Mouse (Mus musculus) lung, postnatal 0 days (tissue): ENCODE measurements around the gene Dpysl5. TPM values are rescaled to one million over a fixed set of nuclear protein-coding genes. Genes with fewer than 3 reads are reported as not detected.

Experiments
- ATAC-seq: fragments of 200-750 bp; cut with Nextera tagmentation; 2 replicates; pipeline ENCODE4 v1.8.0; 2017; ENCODE audit warnings: moderate library complexity
- DNase-seq: peaks from one replicate; pipeline ENCODE4 v3.0.0-alpha.2; 2016; ENCODE audit warnings: low spot score
- H3K27ac ChIP-seq: fragments of 300-500 bp; sonication (generic); 2 replicates; pipeline ENCODE4 v1.5.1; 2014; ENCODE audit warnings: antibody characterized with exemption, mild to moderate bottlenecking, low read length, mixed read lengths
- H3K27me3 ChIP-seq: fragments of 300-500 bp; sonication (generic); replicated peaks from 2 replicates; pipeline ENCODE4 v1.6.1; 2014; ENCODE audit warnings: low read length, mixed read lengths; ENCODE audit not compliant: insufficient read depth
- H3K36me3 ChIP-seq: fragments of 300-500 bp; sonication (generic); 2 replicates; pipeline ENCODE4 v1.6.1; 2014; ENCODE audit warnings: low read length, mixed read lengths; ENCODE audit not compliant: insufficient read depth
- H3K4me1 ChIP-seq: fragments of 300-500 bp; sonication (generic); 2 replicates; pipeline ENCODE4 v1.6.1; 2014; ENCODE audit warnings: antibody characterized with exemption, low read depth, low read length, mixed read lengths; ENCODE audit not compliant: insufficient read depth
- H3K4me2 ChIP-seq: fragments of 300-500 bp; sonication (generic); replicated peaks from 2 replicates; pipeline ENCODE4 v1.6.1; 2014; ENCODE audit warnings: low read depth, mild to moderate bottlenecking, low read length, moderate library complexity, mixed read lengths
- H3K4me3 ChIP-seq: fragments of 300-500 bp; sonication (generic); 2 replicates; pipeline ENCODE4 v1.5.1; 2014; ENCODE audit warnings: low read depth, low read length
- H3K9ac ChIP-seq: fragments of 300-500 bp; sonication (generic); replicated peaks from 2 replicates; pipeline ENCODE4 v1.6.1; 2014; ENCODE audit warnings: low read depth, mild to moderate bottlenecking
- H3K9me3 ChIP-seq: fragments of 300-500 bp; sonication (generic); 2 replicates; pipeline ENCODE4 v1.6.1; 2016; ENCODE audit warnings: low read length, mixed read lengths
- CTCF ChIP-seq: IDR thresholded peaks from 2 replicates; pipeline ENCODE4 v1.5.1; 2016; ENCODE audit warnings: antibody characterized with exemption, mild to moderate bottlenecking
- EP300 ChIP-seq: IDR thresholded peaks from 2 replicates; pipeline ENCODE4 v1.6.1; 2016; ENCODE audit warnings: antibody characterized with exemption, mild to moderate bottlenecking, control low read depth
- WGBS: fragments of 180-500 bp; shearing (Covaris S2); extraction: QIAGEN DNeasy Blood & Tissue Kit; methylation state at CpG from one replicate; pipeline ENCODE4 v1.1.7; 2014; 5-methylcytosine and 5-hydroxymethylcytosine counted together
- polyA plus RNA-seq: library from polyadenylated mRNA; unstranded; fragments of >200 nt; fragmentation: Nextera tagmentation; extraction: Ambion mirVana; gene quantifications from 2 replicates; pipeline ENCODE4 v1.2.1, GENCODE M21; 2015

Dpysl5 gene
- 1.4 and 1.6 TPM in 2 replicates for polyA plus RNA-seq

GRCm38 (mm10) chr5:30711147-30712001, at the start of gene Dpysl5:
Gene Dpysl5 (plus strand): TSS chr5:30711564.
- H3K27me3 ChIP-seq: peaks cover 18% of the 10 kb centered on the region
- 2% methylated on average over 57 of the region's 71 CpGs for WGBS

GRCm38 (mm10) chr5:30665360-30665759, 46.0 kb upstream of the Dpysl5 start:
- TF ChIP-seq CTCF: no peak
- no peak for TF ChIP-seq EP300
- Histone ChIP-seq H3K4me3 (no peak overlapping the region), H3K9me3 (no peaks in the 10 kb centered on the region), H3K27ac (no peak overlapping the region), H3K9ac (no peak overlapping the region), H3K4me2 (no peak overlapping the region), H3K4me1 (no peaks in the 10 kb centered on the region), H3K36me3 (no peaks in the 10 kb centered on the region), H3K27me3 (no peaks in the 10 kb centered on the region)
- ATAC-seq (no peak), DNase-seq (no peak)
- WGBS: 90% methylated on average over 9 of the region's 9 CpGs

More at GRCm38 (mm10) chr5:30711147-30712001, at the start of gene Dpysl5:
- Histone ChIP-seq H3K9ac (peak within 1 kb of the TSS; percentile 24; the same call in 1 of the 2 replicates), H3K4me3 (peak within 1 kb of the TSS; percentile 41), H3K4me2 (peak within 1 kb of the TSS; percentile 81), H3K4me1 (peaks cover 10% of the 10 kb centered on the region), H3K27ac (no peak within 1 kb of the TSS), H3K36me3 (no peaks in the 10 kb centered on the region), H3K9me3 (no peaks in the 10 kb centered on the region)
- TF ChIP-seq EP300 (no peak), CTCF (peak; percentile 27)
- ATAC-seq: peak; percentile 94
- peak; percentile 81 for DNase-seq

- Histone ChIP-seq H3K36me3 (no peaks in the 10 kb centered on the region), H3K27ac (peak overlapping the region; percentile 87), H3K9ac (peak overlapping the region; percentile 20; the same call in 1 of the 2 replicates), H3K4me2 (peak overlapping the region; percentile 90), H3K27me3 (no peaks in the 10 kb centered on the region), H3K4me1 (no peaks in the 10 kb centered on the region), H3K4me3 (peak overlapping the region; percentile 89), H3K9me3 (no peaks in the 10 kb centered on the region)
- DNase-seq (peak; percentile 31), ATAC-seq (no peak)
- TF ChIP-seq EP300: no peak
- no peak for TF ChIP-seq CTCF
- WGBS: 47% methylated on average over 6 of the region's 6 CpGs
Observed at GRCm38 (mm10) chr5:30665968-30666367, 45.4 kb upstream of the Dpysl5 start.

- H3K4me1 ChIP-seq: no peaks in the 10 kb centered on the region
- peak; percentile 98 for ATAC-seq
- DNase-seq: peak; percentile 98
- H3K4me2 ChIP-seq: peak within 1 kb of the TSS; percentile 90
- TF ChIP-seq EP300 (peak; percentile 76), CTCF (no peak)
- WGBS: 1% methylated on average over 37 of the region's 40 CpGs
- H3K27me3 ChIP-seq: no peaks in the 10 kb centered on the region
- H3K4me3 ChIP-seq: peak within 1 kb of the TSS; percentile 89
- H3K36me3 ChIP-seq: no peaks in the 10 kb centered on the region
- no peaks in the 10 kb centered on the region for H3K9me3 ChIP-seq
- peak within 1 kb of the TSS; percentile 87 for H3K27ac ChIP-seq
- H3K9ac ChIP-seq: peak within 1 kb of the TSS; percentile 74
Observed at GRCm38 (mm10) chr5:30666391-30667195, 44.8 kb upstream of the Dpysl5 start, which contains the start of gene Cenpa. Gene Cenpa (plus strand): TSS chr5:30666777.

- WGBS: under 1% methylated on average over 13 of the region's 13 CpGs
- no peak for ATAC-seq
- no peaks in the 10 kb centered on the region for H3K9me3 ChIP-seq
Observed at GRCm38 (mm10) chr5:30667215-30667614, 44.1 kb upstream of the Dpysl5 start.

GRCm38 (mm10) chr5:30667686-30668085, 43.7 kb upstream of the Dpysl5 start:
- no peak for ATAC-seq
- Histone ChIP-seq H3K9ac (peak overlapping the region; percentile 74), H3K4me3 (peak overlapping the region; percentile 89; the same call in 1 of the 2 replicates), H3K36me3 (no peaks in the 10 kb centered on the region), H3K27me3 (no peaks in the 10 kb centered on the region), H3K9me3 (no peaks in the 10 kb centered on the region), H3K4me1 (no peaks in the 10 kb centered on the region), H3K27ac (no peak overlapping the region), H3K4me2 (peak overlapping the region; percentile 90)
- no peak for DNase-seq
- WGBS: 5% methylated on average over 3 of the region's 3 CpGs
- TF ChIP-seq EP300: no peak
- no peak for TF ChIP-seq CTCF

More at GRCm38 (mm10) chr5:30667215-30667614, 44.1 kb upstream of the Dpysl5 start:
- TF ChIP-seq EP300 (no peak), CTCF (no peak)
- Histone ChIP-seq H3K4me2 (peak overlapping the region; percentile 90), H3K4me3 (peak overlapping the region; percentile 89), H3K4me1 (no peaks in the 10 kb centered on the region), H3K27me3 (no peaks in the 10 kb centered on the region), H3K9ac (peak overlapping the region; percentile 74), H3K27ac (peak overlapping the region; percentile 52; the same call in 1 of the 2 replicates), H3K36me3 (no peaks in the 10 kb centered on the region)
- no peak for DNase-seq
